Mouse (Mus musculus) right cerebral cortex, postnatal 14 days (tissue): ENCODE results near the gene Ly6g6c.

Experiments
- DNase-seq: peaks from one replicate; pipeline ENCODE4 v3.0.0; 2022

Gene Ly6g6c

DNA sequence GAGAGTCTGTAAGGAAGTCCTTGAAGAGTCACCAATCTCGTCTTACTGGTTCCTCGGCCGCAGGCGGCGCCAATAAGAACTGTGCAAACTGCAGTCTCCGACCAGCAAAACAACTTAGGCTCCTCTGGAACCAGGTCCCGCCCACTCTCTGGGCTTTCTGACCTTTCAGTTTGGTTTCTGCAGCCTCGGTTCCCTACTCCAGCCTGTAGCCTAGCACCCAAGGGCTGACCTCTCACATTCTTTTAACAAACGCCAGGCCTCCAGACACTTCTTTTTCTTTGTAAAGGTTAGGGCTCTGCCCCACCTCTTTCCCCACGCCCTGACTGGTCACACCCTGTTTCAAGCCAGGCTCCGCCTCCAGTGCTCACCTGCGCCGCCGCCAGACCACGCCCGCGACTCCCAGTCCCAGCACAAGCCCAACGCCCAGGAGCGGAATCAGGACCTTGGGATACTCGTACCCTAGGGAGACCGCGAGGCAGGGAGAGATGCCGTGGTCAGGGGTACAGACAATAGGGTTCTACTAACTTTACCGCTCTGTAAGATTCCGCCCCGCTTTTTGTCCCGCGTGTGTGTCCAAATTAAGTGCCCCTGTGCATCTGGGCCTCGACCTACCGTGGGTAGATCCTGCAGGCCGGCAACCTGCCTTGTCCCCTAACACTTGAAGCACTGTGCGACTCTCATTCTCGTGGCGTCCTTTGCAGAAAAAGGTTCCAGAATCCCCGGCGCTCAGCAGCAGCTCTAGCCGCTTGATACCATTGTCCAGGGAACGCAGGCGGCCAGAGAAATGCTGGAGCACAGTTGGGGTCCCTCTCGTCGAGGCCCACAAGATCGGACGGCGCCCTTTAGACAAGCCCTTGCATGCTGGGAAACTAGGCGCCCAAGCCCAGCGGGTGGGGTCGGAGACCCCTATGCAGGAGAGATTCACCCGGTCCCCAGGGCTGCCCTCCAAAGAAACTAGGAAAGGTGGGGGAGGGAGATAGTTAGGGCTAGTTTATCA, at the start of gene Ly6g6c:
TSS of gene Ly6g6c (plus strand) at position 438 of the 997 bp plus-strand sequence.
- no peak for DNase-seq

DNA sequence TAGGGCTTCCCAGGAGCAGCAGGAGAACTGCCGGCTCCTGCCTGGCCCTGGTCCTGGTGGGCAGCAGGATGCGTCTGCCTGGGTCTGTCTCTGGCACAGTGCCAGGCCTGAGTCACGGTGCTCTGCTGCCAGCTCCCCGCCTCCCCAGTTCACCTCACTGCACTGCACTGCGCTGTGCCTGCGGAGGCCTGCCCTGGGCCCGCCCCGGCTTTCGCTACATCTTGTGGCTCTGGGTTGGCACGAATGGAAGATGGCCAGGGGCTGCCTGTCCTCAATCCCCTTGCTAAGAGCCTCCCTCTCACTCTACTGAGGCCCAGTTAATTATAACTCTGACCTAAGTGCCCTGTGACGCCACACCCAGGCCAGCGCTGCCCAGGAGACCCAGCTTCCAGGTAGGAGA, 48.8 kb upstream of the Ly6g6c start, which contains the start of gene Vwa7:
TSS of gene Vwa7 (plus strand) at position 204 of the 400 bp plus-strand sequence.
- DNase-seq, result peak; percentile 44

DNA sequence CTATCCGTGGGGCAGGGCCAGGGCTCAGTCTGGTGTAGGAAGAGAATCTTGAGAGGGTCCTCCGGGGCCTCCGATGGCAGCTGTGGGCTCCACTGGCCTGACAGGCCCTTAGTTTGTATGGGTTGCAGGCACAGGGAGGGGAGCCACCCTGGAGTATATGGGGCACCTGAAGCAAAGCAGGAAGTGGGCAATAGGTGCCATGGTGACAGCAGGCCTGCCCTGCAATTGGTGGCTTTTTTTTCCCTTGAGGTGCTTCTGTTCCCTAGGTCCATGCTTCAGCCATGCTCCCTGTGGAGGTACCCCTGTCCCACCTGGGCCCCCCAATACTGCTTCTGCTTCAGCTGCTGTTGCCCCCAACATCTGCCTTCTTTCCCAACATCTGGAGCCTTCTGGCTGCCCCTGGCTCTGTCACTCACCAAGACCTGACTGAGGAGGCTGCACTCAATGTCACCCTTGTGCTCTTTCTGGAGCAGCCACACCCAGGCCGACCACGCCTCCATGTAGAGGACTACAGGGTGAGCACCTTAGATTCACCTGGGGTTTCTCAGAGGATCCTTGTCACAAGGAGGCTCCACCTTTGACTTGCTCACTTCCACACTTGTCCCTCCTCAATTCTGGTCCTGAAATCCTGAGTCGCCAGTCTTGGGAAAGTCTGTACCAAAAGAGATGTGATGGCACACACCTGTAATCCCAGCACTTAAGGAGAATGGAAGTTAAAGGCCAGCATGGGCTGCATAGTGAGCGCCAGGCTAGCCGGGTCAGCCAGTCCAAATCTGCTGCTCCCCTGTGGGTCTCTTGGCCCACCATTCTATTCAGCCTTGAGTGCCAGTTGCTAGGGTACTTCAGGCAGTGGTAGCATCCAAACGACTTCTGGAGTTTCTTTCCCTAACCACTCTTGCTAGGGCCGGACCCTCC, 48.1 kb upstream of the Ly6g6c start:
- DNase-seq, result no peak

DNA sequence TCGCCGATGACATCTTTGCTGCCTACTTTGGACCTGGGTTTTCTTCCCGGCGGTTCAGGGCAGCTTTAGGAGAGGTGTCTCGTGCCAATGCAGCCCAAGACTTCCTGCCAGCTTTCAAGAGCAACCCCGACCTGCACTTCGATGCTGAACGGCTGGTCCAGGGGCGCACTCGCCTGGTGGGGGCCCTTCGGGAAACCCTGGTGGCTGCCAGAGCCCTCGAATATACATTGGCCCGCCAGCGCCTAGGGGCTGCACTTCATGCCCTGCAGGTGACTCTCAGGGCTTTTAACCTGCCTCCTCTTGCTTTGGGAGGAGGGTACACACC, 47.5 kb upstream of the Ly6g6c start:
- no peak for DNase-seq

DNA sequence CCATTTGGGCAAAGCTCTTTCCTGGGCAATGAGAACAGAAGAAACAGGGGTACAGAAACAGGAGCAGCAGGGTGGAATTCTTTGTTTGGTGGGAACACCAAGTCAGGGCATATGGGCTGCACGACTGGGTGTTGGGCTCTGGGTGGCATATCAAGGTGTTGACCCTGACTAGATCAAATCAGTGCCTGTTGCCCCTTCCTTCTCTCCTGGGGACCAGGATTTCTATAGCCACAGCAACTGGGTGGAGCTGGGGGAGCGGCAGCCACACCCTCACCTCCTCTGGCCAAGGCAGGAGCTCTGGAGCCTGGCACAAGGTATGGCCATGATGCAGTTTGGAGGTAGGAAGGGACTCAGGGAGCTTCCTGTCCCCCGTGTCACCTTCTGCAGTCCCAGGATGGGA, 47.0 kb upstream of the Ly6g6c start:
- no peak for DNase-seq

DNA sequence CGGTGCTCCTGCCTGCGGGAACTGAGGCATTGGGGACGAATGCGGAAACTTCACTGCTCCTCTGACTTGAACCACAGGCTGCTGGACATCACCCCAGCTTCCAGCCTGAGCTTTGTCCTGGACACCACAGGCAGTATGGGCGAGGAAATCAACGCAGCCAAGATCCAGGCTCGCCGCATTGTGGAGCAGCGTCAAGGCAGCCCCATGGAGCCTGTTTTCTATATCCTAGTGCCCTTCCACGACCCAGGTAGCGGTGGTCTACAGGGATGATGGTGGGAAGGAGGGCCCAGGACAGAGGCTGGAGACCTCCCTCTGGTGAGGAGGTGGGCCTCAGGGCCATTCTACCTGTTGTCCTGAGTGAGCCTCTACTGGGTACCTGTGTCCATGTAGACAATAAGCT, 45.3 kb upstream of the Ly6g6c start:
- no peak for DNase-seq

DNA sequence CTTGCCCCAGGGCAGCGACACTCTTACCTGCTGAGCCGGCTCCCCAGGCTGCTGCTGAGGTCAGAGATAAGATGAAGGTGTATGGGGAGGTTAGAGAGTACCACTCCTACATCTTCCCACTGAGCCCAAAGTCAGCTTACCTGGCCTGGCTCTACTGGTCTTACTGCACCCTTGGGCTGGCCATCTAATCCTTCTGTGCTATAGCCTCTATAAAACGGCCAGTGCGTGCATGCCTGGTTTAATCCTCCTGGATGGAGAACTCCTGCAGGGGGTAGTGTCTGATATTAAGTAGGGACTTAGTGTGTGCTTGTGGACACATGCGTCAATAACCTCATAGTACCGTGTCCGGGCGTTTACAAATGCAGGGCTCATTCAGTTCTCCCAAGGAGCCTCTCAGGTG, 44.6 kb upstream of the Ly6g6c start:
- DNase-seq, result no peak

DNA sequence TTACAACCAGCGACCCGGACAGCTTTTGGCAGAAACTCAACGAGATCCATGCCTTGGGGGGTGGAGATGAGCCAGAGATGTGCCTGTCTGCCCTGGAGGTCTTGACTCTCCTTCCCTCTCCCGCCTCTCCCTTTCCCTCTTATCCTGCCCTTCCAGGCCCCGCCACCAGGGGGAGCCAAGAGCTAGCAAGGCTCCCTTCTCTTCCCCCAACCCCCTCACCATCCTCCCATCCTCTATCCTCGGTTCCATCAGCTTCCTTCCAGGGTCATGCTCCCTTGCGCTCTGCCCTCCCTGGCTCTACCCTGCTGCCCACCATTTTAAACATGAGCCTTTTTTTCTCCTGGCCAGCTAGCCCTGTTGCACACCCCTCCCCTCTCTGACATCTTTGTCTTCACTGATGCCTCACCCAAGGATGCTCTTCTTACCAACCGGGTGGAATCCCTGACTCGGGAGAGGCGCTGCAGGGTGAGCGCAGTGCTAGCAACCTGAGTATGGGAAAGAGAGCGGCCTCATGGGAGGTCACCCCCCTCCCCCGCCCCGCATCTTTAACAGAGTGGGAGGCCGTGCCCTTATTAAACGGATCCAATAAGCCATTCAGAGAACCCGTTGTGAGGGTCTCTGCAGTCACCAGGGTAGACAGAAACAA, 43.9 kb upstream of the Ly6g6c start:
- DNase-seq, result peak; percentile 87

DNA sequence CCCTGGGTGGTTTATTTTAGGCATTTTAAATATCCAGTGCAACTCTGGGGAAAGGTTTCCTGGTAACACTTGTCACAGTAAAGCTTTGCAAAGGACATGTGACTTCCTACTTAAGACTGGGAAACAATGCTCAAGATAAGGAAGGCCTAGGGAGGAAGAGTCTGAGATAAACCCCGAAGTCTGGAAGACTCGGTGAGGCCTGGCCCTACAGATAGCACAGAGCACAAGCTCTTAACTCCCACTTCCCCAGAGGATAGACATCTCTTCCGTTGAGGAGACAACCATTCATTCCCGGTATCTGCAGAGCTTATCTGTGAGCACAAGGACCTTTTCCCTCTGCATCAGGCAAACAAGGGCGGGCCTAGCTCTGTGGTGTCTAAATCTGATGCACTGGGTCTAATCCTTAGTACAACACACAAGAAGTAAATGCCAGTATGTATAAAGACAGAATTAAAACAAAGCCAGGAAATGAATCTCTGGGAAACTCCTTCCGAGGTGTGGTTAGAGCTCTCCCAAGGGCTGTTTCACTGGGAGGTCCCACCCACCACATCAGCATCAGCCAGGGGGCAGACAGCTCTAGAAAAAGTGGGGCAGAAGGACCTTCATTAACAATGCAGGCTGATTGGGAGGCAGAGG, 43.2 kb upstream of the Ly6g6c start:
- DNase-seq, result no peak

DNA sequence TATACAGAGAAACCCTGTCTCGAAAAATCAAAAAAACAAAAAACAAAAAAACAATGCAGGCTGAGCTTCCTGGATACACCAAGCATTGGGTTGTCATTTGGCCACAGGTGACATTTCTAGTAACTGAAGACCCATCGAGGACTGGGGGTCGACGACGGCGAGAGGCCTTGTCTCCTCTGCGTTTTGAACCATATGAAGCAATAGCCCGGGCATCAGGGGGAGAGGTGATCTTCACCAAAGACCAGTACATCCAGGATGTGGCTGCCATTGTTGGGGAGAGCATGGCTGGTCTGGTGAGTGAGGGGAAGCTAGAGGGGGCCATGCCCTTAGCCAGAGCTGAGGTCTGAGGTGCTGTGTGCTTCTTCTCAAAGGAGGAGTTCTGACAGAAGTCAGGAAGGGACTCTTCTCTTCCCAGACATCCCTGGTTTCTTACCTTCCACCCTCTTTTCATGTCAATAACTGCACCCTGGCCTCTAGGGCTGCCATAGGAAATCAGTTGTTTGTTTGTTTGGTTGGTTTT, 42.6 kb upstream of the Ly6g6c start:
- DNase-seq, result no peak

DNA sequence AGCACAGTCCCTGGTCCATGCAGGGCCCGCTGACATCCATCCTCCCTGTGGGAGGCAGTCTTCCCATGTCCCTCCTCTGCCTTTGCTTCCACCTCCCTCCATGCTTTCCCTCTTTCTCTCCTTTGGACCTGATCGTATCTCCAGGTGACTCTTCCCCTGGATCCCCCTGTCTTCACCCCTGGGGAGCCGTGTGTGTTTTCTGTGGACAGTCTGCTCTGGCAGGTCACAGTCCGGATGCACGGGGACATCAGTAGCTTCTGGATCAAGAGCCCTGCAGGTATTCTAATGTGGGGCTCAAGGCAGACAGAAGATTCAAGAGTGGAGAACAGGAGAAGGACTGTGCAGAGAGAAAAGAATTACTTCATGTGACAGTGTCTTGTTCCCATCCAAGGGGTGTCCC, 42.0 kb upstream of the Ly6g6c start:
- no peak for DNase-seq

DNA sequence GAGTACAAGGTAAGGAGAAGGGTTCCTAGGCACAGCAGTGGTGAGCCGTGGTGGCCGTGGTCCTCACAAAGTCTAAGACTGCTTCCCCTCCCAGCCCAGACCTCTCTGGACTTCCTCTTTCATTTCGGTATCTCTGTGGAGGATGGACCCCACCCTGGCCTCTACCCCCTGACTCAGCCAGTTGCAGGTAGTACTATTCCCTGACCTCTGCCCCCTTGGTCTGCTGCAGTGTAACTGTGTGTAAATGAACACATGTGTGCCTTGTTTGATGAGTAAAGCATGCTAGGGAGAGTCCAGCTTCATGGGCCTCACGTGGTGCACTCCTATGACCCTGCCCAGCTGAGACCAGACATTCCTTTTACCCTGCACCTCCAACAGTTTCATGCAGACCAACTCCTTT, 41.4 kb upstream of the Ly6g6c start:
- DNase-seq, result no peak

DNA sequence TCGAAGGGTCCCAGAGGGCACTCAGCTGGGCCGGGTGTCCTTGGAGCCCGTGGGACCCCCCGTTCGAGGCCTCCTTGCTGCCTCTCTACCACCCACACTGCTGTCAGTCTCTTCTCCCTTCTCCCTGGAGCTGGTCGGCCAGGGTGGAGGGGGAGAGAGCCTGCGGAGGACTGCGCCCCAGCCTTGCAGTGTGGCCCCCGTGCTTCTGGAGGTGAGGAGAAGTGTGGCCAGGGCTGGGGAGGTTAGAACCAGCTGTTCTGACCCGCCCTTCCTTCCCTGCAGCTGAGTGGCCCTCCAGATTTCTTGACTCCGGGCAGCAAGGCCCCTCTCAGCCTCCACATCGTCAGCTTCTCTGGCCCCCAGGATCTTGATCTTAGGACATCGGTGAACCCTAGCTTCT, 40.9 kb upstream of the Ly6g6c start:
- no peak for DNase-seq

DNA sequence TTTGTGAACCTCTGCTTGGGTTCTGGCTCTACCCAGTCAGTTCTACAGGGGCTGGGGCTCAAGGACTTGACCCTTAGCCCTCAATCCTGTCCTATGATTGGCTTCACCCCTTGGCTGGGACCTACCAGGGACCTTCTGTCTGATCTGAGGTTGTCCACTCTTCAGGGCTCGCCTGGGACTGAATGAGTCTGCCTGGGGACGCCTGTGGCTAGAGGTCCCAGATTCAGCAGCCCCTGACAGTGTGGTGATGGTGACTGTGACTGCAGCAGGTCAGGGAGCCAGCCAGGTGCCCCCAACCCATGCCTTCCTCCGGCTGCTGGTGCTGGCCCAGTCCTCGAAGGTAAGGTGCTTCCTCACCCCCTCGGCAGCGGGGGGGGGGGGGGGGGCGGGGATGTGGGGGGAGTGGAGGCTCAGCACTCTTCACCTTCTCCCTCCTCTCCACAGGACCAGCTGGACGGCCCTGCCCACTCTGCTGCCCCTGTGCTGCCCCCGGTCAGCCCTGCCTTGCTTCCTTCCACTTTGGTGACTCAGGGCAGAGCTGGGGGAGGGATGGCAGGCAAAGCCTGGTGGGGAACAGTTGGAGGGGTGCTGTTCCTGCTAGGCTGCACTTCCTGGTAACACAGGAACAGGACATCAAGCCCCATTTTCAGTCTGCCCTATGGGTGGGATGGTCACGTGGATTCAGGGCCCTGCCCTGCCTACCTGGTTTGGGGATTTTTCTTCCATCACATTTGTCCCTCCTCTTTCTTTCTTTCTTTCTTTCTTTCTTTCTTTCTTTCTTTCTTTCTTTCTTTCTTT, 40.3 kb upstream of the Ly6g6c start:
- no peak for DNase-seq

DNA sequence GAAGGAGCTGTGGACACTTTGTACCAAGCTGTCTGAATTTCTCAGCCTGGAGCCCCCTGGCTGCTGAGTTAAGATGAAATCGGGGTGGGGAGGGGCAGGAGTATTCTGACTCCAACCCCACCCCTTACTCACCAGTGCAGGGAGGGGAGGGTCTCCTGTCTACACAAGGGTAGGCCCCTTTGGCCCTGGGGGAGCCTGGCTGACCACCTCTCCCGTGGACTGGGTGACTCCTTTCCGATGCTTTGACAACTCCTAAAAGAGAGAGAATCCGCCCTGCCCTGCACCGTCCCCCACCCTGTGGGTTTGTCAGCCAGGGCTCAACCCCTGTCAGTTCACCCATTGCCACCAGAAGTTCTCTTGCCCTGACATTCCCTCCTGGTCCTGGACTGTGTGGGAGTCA, 39.0 kb upstream of the Ly6g6c start:
- no peak for DNase-seq

DNA sequence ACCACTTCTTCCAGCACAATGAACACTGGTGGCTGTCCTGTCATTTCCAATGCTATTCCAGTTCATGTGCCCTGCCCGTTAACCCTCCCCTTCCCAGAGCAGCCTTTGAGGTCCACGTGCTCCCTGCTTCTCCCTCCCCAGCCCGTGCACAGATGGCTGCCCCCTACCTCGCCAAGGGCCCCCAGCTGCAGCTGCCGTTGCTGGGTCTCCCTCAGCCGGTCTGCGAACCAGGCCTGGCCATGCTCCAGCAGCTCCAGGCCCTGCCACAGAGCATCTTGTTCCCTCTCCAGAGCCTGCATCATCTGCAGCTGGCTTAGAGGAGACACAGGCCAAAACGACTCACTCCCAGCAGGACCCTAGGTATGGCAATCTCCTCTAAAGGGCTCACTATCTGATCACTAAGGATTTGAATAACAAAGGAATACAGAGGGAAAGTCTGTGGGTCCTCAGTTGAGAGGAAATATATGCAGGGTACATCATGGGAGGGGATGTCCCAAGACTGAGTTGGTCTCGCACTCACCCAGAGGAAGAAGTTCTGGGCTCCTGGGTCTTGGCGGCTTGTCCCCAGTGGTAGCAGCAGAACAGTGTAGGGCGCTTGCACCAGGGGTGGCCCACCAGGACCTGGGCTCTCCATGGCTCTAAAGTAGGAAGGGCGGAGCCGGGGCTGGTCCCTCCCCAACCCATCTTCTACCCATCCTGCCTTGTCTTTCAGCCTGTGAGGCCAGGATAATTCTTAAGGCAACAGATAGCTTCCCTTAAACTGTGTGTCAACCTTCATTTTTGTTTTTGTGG, 37.7 kb upstream of the Ly6g6c start, which contains the start of gene Sapcd1:
TSS of gene Sapcd1 (minus strand) at position 740 of the 792 bp plus-strand sequence.
- DNase-seq, result peak; percentile 46

DNA sequence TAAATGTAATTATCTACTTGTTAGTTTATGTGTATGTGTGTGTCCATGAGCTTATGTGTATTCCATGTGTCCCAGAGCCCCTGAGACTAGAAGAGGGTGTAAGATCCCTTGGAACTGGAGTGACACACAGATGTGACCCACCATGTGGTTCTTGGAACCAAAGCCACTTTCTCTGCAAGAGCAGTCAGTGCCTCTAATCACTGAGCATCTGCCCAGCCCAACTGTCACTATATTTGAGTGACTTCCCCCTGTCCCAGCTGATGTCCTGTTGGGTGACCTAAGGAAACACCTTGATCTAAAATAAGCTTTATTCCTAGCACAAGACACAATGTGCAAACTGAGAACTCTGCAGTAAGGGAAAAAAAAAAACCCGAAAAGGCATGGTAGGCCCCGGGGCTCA, 36.9 kb upstream of the Ly6g6c start:
- DNase-seq, result no peak

DNA sequence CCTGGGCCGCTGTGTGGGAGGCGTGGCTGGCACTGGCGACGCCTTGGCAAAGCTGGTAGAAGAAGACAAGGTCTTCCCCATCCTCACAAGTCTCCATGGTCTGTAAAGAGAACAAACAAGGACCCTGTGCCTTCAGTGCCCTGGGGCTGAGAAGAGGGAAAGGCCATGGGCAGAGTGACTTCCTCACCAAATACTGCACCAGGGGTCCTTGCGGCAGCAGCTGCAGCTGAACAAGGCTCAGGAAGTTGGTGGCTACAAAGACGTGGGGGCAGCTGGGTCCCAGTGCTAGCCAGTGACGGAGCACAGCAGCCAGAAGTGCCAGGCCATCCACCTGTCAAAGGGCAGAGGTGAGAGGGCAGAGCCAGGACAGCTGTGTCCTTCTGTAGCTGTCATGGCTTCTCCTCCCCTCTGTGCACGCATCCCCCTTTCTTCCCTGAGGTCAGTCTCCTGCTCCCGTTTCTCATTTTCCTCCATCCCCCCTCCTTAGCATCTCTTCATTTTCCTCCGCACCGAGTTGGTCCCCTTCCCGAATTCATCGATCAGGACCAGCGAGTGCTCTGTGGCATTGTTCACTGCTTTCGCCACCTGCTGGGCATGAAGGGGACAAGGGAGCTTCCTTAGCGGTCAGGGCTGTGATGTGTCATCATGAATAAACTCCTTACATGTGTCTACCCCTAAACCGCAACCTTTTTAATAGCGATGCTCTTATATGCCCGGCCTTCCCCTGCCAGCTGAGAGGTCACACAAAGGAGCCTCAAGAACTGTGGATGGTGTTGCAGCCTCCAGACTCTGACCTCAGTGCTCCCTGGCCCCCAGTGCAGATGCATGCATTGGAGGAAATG, 35.3 kb upstream of the Ly6g6c start:
- no peak for DNase-seq

DNA sequence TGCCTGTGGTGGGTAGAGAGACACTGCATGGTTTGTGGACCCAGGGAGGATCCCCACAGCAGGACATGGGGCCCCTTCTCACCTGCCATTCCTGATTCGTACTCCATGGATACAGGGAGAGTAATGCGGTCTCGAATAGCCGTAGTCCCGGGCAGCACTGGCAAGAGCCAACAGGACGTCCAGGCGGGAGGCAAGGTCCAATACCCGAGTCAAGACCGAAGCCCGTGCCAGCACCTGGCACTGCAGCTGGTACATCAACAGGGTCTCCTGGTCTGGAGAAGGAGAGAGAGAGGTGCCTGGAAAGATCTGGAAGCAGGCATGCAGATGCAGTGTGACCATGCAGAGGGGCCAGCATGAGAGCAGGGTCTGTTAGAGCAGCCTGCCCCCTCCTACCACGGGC, 33.9 kb upstream of the Ly6g6c start:
- DNase-seq, result no peak

DNA sequence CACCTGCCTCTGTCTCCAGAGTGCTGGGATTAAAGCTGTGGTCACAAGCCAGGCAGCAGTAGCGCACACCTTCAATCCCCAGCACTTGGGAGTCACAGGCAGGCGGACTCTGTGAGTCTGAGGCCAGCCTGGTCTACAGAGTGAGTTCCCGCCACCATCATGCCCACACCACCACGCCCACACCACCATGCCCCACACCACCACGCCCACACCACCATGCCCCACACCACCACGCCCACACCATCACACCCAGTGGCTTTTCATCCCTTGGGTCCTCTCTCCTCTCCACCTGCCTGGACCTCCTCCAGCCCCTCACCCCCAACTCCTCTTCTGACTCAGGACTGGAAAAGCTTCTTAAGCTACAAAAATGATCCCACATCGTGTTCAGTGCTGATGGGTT, 33.3 kb upstream of the Ly6g6c start:
- DNase-seq, result no peak
